Mouse (Mus musculus): ENCODE measurements around the gene Alg14.

Alg14 gene

DNA sequence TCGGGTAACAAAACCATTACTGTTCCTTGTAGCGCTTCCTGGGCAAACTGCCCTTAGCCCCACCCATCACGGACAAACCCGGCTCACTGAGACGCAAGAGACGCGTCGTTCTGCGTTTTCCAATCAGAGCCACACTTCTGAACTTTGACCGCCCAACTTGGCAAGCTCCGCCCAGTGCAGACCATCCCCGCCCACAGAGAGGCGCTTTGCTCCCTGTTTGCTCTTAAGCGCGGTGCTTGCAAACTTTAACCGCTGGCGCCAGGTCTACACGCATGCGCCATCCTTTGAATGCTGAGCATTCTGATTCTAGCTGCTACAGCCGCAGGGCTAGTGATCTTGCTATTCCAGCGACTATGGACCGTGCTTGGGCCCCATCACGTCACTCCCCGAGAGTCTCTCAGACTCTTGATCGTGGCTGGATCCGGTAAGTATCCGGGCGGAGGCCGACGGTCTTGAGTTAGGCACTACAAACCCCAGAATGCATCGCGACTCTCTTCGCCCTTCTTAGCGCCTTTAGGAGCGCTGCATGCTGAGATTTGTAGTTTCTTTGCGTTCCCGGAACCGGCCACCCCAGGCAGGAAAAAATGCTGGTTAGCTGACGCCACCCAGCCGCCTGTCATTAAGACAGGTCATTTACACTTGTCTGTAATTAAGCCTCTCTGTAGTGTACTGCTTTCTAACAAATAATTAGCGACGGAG, at the start of gene Alg14:
Gene Alg14 (plus strand): TSS at position 214 of the 699 bp plus-strand sequence.
- DNase-seq (ENCODE audit: low read depth, low spot score): peak; percentile 98

DNA sequence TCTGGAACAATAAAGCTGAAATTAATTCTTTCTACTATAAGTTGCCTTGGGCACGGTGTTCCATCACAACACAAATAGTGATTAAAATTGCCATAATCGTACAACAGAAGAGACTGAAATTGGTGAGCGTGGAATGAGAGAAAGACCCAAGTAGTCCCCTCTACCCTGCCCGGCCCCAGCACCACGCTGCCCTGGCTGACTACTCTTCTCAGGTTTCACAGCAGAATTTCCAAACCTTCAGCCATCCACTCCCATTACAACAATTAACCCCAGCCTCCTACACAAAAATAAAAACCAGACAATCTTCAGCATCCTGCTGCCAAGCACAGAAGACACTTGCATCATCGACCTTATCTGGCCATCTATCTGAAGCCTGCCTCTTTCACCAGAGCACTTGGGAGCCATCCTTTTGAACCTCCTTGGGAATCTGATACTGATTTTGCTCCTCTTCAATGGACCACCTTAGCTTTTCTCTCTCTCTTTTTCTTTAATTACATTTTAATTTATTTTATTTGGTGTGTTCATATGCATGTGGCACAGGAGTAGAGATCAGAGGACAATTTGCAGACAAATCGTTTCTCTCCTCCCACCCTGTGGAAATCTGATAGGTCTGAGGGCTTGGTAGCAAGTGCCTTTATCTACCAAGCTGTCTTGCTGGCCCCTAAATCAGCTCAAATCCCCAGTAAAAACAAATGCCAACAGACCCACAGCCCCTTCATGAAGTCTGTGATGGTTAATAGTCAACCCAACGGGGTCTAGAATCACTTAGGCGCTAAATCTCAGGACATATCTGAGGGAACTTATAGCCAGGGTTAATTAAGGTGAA, 49.2 kb upstream of the Alg14 start:
- DNase-seq (ENCODE audit: low read depth, low spot score): no peak

- no peak for DNase-seq (ENCODE audit: low read depth, low spot score)
These were observed 48.6 kb upstream of the Alg14 start for GRCm38 (mm10) chr3:121242941-121243340.

- no peak for DNase-seq (ENCODE audit: low read depth, low spot score)
These were observed 41.5 kb upstream of the Alg14 start for GRCm38 (mm10) chr3:121250048-121250447.

DNA sequence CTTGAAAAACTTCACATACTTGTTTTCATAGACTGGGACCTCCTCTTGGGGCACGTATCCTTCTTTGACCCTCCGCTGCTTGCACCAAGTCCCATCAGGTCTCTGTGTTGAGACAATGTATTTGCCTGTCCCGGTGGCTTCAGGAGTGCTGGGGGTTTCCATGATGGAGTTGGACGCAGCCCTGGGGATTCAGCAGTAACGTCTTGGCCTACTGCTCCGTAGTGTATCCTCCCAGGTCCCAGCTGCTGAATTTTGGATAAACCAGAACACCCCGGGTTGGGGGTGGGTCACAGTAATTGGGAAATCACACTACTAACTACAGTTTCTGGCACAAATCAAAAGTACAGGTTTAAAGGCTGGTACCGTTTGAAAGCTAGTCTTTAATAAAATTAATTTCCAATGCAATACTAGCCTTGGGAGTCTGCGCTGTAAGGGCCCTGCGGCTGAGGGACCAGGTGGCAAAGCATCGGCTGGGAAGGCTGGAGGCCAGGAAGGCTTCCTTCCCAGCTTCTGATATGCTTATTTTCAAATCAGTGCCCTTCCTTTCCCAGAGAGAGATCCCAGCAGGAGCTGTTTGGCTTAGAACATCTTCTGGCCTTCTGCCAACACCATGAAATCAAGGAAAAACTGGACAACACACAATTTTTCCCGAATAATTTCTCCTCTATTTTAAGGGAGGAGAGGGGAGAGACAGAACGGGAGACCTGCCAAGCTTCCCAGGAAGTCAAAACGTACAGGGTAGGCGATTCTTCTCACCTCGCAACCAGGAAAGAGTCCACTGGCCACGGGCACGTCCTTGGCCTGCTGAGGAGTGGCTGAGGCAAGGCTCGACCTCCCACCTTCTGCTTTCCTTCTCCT, 40.8 kb upstream of the Alg14 start:
- no peak for DNase-seq (ENCODE audit: low read depth, low spot score)

- no peak for DNase-seq (ENCODE audit: low read depth, low spot score)
These were observed 36.1 kb upstream of the Alg14 start for GRCm38 (mm10) chr3:121255501-121255900.

DNA sequence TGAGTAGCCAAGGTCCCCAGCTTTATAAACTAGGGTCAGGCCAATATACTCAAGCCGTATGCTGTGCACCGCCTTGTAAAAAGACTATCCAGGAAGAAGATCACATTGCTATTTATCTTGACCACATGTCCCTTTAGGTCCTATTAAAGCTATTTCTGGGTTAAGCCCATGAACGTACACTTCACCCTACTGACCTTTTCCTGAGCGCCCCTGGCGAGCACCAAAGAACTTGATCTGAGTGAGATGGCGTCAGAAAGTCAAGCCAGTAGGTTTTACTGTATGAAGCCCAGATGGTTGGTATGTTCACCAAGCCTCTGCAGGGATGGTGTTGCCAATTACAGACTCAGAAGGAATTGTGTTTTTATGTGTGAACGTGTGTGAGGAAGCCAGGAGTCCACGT, 35.4 kb upstream of the Alg14 start:
- DNase-seq (ENCODE audit: low read depth, low spot score): no peak

DNA sequence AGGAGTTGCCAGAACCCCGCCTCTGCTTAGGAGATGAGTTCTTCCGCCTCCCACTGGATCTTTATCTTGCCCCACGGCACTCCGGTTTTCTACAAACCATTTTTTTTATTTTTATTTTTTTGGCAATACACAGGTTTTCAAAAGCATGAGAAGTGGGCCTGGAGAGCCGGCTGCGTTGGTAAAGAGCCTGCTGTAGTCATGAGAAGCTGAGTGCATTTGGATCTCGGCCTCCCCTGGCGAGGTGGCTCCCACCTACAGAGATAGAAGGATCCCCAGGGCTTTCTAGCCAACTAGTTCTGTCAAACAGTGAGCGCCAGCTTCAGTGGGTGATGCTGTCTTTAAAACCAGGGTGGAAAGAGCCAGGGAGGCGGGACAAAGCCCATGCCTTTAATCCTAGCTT, 34.2 kb upstream of the Alg14 start:
- DNase-seq (ENCODE audit: low read depth, low spot score): no peak

DNA sequence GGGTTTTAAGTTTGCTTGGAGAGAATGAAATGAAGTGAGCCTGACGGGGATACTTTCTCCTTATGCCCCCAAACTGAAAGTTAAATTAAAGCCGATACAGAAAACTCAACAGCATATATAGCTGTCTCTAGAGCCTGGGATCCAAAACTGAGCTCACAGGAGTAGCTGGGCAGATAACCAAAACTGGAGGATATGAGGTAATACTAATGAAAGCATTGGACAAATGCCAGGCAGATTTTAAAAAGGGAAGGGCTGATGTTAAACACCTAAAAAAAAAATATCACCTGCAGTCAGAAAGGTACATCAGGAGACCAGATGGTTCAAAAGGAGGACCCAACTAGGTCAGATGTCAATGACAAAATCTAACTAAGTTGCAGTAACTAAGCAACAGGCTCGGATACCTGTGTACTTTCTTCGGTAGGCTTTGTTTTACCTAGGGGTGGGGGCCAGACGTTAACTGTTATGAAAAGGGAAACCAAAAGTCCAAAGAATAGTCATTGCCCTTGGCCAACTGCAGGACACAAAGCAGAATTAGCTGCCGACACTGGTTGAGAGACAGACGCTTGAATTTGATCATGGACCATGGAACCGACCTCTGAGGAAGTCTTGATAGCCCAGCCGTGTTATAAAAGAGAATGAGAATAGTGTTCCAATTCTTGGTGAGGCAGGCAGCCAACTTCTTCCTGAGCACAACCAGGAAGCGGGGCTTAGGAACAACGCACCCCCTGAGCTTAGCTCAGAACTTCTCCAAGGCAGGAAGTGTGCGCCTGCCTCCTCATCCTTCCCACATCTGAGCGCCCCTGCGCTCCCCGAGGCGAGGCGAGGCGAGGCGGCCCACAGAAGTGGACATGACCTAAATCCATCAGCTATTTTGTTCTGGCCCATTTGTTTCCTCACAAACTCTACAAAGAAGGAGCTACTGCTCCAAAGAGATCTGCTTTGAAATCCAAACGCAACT, 32.8 kb upstream of the Alg14 start:
- DNase-seq (ENCODE audit: low read depth, low spot score): no peak

- DNase-seq (ENCODE audit: low read depth, low spot score): no peak
These were observed 31.5 kb upstream of the Alg14 start for GRCm38 (mm10) chr3:121260041-121260440.

GRCm38 (mm10) chr3:121260831-121261230, 30.7 kb upstream of the Alg14 start:
- no peak for DNase-seq (ENCODE audit: low read depth, low spot score)

GRCm38 (mm10) chr3:121261251-121261650, 30.3 kb upstream of the Alg14 start:
- DNase-seq (ENCODE audit: low read depth, low spot score): no peak

DNA sequence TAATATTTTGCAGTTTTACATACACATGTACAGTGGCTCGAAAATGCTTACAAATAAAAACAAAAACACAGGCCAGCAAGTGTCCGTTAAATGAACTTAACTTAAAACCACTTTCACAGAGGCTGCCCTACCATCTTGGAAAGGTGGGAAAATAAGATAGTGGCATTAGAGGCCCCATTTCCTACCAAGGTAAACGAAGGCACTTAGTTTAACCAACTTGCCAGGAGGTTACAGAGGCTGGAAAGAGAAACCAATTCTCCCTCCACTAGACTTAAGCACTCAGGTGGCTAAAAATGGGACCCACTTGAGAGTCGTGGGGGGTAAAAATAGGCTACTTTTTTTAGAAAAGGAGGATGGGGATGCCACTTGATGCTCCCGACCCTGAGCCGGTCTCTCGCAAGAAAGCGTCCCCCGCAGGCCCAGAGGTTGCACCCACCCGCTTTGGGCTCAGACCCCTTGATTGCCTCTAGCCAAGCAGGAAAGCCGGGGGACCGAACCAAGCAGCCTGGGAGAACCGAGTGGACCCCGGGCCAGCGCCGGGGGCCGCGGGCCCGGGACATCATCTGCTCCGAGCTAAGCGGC, 29.5 kb upstream of the Alg14 start:
- no peak for DNase-seq (ENCODE audit: low read depth, low spot score)

DNA sequence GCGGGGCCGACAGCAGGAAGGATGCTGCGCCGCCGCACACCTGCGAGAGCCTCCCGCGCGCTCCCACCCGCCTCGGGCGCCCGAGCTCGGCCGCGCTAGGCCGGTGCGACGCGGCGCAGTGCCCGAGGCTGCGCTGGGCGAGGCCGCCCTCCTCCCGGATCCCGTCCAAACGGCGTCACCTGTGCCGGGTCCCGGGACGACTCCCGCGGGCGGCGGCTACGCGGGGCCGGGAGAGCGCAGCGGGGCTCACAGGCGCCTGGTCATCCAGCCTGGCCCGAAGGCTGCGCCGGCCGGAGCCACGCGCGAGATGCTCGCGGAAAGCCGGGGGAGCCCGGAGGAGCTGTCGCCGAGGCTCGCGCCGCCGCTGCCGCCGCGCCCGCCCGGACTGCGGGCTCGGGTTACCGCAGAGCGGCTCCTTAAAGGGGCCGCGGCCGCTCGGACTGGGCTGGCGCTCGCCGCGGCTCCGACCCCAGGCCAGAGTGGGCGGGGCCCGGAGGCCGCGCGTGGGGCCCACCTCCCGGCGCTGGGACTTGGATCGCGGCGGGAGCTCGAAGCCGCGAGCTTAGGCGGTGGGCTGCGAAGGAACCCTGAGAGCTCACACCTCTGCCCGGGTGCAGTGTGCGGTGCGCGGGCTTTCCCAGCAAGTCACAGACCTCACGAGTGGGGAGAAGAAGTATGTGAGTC, 28.9 kb upstream of the Alg14 start:
- peak; percentile 22 for DNase-seq (ENCODE audit: low read depth, low spot score)

DNA sequence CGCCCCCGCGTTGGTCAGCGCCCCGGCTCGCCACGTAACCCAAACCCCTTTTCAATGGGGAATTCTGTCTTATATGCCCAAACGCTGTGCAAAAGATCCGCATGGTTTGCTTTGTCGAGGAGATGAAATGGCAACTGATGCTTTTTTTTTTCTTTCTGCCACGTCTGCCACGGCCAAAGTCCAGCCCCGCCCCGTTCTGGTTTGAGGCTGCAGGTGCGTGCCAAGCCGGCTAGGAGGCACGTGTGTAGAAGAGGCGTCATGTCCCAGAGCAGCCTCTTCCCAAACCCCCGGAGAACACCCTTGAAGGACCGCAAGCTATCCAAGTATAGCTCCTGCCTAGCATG, 28.4 kb upstream of the Alg14 start:
- DNase-seq (ENCODE audit: low read depth, low spot score): peak; percentile 38

- no peak for DNase-seq (ENCODE audit: low read depth, low spot score)
These were observed 27.3 kb upstream of the Alg14 start for GRCm38 (mm10) chr3:121264242-121264641.

GRCm38 (mm10) chr3:121267283-121267682, 24.3 kb upstream of the Alg14 start:
- no peak for DNase-seq (ENCODE audit: low read depth, low spot score)

DNA sequence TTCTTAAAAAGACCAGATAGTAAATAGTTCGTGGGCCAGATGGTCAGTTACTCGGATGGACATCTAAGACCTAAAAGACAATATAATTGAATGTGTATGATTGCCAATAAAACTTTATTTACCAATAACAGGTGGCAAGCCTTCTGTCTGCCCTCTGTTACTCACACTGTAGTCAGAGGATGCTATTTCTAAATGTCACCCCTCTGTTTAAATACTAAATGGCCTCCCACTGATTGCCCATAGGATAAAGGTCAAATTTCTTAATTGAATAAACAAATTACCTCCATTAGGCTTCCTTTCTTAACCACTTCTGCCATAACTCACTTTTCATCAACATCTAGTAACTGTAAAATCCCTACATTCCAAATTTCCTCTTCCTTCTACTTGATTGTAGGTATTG, 19.0 kb upstream of the Alg14 start:
- DNase-seq (ENCODE audit: low read depth, low spot score): no peak

DNA sequence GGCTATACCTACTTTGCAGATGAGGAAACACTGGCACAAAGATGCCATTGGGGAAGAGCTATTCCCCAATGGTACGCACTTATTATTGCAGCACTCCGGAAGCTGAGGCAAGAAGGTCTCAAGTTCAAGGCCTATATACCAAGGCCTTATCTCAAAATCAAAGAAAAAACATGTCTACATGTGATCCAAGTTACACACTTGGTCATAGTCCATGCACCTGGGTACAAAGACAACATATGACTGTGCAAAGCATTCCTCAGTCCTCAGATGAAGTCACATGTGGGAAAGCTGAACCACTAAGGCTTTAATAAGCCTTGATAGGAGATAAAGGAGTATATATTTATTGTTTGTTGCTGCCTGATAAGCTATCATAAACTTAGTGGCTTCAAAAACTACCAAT, 17.6 kb upstream of the Alg14 start:
- DNase-seq (ENCODE audit: low read depth, low spot score): no peak

GRCm38 (mm10) chr3:121277009-121277408, 14.6 kb upstream of the Alg14 start:
- DNase-seq (ENCODE audit: low read depth, low spot score): no peak
